Mouse (Mus musculus): ENCODE results near the gene Fryl. TPM values are rescaled to one million over a fixed set of nuclear protein-coding genes. Genes with fewer than 3 reads are reported as not detected.
A peak's percentile ranks its signal among the peaks of the same experiment; 100 is the strongest.

Fryl gene
- total RNA-seq, 2 experiments from 2014 or later = 12.4 to 19.4 TPM

DNA sequence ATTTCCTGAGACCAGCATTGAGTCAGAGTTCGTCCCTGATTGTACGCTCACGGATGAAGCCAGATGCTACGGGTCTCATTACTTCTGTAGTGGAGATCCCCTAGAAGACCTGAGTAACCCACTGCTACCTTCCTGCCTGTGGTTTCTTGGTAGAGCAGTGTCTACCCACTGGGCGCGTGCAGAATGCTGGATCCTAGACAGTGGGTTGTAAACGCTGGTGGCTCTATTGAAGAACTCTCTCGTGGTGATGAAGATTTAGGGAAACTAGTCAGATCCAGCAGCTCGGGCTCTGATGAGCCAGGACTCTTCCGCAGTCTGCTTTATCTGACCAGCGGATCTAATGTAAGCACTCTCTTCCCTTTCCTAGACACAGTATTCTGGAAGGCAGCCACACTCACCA, 121.3 kb downstream of the Fryl start:
- no peak for DNase-seq
- intact Hi-C loops (cut with DNase I) = no loop called here

DNA sequence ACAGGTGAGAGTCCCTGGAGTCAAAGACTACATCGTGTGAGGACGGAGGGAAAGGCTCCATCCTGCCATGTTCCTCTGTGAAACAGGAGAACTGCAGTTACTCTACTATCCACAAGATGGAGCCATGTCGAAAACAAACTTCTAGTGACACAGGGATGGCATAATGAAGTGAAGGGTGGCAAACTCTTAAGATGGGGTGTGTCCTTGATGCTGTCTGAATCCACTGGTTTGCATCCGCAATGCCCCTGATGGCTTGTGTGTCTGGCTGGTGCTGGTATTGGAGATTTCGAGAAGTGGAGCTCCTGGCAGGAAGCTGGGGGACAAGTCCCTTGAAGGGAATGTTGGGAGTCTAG, 122.6 kb downstream of the Fryl start:
- intact Hi-C loops (cut with DNase I) = loop anchor here (2.0 to 5.0 kb wide), 3 partner anchors 123 to 247 kb away; partner anchors contain the start of gene Fryl
- no peak for DNase-seq

DNA sequence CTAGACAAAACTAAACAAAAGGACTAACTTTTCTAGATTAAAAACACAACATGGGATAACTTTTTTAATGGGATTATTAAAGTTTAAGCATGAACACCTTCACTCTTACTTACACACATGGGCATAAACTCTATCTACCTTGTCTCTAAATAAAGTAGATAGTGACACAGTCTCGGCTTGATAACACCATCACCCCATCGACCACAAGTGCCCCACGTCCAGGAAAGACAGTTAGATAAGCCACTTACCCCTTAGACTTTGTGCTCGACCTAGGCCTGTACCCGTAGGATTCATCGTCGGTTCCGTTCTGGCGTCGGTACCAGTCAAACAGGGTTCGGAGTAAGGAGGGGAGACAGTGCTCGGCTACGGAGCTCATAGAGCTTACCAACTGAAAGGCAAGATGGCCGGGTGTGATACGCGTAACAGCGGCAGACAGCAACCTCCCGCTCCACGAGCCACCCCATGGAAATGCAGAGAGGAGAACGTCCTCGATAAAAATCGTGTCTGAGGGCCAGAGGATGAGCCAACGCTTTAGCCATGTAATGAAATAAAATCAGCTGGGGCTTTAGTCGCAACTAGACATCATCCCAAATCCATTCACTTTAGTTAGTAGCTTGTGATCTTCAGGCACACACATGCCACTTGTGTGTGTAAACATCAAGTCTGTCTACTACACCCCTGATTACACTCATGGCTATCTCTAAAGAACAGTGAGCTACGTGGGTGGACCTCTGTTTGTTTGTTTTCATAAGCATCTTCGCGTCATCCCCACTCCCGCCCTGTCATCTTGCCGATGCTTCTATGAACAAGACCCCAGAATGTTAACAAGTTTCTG, 123.2 kb downstream of the Fryl start:
- intact Hi-C loops (cut with DNase I) = loop anchor here (2.0 to 5.0 kb wide), 3 partner anchors 124 to 248 kb away; partner anchors contain the start of gene Fryl
- DNase-seq = no peak

DNA sequence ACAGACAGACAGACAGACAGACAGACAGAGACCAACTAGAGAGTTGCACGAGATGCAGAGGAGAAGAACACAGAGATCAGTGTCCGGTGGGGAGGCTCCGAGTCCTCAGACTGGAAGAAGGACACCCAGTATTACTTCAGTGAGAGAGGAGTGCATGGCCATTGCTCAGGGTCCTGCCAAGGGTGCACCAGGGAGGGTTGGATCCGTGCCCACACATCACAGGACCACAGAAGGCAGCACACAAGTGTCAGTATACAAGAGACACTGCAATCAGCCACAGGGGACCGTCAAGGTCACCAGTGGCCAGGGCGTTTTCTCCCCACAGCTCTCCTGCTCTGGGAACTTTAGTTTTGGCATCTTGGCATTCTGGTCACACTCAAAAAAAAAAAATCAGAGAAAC, 125.4 kb downstream of the Fryl start:
- intact Hi-C loops (cut with DNase I) = loop anchor here (5.0 kb wide), 1 partner anchor 126 kb away; the partner anchor contains the start of gene Fryl
- DNase-seq = no peak

DNA sequence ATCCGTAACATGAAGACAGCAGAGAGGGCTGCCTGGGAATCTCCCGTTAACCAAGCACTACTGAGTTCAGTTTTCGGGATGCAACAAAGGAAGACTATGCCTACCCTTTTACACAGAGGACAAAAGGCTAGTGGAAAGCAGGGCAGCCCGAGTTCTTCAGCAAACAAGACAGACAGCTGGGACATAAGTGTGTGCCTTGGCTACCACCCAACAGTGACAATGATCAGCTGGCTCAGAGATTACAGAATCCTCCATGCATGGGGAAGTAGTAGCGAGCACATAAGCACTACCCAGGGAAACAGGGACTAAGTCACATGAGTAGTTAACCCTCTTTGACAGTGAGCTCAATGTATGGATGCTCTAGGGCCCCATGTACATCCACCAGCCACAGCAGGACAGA, 126.5 kb downstream of the Fryl start:
- DNase-seq = no peak
- intact Hi-C loops (cut with DNase I) = loop anchor here (5.0 kb wide), 1 partner anchor 127 kb away; the partner anchor contains the start of gene Fryl

DNA sequence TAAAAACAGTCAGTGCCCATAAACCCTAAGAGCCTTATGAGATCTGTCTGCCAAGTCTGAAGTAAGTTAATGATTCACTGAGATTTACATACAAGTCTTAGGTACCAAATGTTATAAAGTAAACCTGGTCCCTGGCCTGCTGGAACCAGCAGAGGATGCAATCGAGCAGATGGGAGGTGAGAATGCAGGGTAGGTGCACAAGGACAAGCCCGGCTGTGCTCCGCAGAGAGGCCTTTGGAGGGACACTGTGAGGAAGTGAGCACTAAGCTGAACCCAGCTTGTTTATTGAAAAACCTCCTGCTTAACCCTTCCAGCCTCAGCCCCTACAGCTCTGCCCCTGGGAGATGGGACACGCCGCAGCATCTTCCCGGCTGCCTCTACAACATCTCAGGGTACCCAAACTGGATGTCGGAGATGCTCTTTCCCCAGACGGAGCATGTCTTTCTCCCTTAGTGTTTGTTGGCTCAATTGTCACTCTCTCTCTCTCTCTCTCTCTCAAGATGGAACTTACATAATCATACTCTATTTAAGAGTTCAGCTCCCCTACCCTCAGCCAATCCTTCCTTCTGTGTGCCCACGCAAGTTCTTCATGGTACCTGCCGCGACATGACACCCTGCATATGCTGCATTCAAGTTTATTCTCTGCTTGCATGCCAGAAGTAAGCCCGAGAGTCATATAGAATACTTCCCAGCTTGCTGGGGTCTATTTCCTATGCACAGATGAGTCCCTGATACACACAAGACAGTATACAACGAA, 136.3 kb downstream of the Fryl start:
- no peak for DNase-seq
- intact Hi-C loops (cut with DNase I) = no loop called here

DNA sequence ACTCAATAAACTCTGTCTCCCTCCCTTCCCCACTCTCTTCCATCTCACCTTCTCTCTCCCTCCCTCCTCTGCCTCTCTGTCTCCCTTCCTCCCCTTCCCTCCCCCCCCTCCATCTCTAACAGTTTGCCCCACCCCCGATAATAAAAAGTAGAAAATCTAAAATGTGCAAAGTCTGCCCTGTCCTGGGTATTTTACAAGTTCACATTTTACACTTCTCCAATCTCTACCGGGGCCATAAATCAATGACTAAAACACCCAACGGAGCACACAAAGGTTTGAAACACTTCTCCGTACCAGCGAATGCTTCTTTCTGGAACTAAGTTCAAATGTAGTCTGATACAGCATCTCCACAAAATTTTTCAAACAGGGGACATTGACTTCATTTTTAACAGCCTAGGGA, 136.9 kb downstream of the Fryl start:
- intact Hi-C loops (cut with DNase I) = no loop called here
- no peak for DNase-seq

DNA sequence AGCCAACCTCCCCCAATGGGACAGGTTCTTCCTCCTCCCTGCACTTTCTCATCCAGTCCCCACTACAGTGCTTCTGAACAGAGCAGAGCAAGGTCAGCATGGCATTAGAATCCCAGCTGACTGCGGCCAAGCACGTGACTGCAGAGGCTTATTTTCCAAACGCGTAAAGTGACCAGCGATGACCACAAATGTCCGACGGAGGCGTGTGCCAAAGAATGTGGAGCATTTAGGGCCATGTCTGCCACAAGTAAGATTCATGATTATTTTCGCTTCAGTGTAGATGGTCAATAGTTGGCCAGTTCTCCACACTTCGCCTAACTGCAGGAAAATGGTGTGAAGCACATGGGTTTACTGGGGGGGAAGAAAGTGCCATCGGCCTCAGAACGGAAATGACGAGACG, 137.6 kb downstream of the Fryl start:
- intact Hi-C loops (cut with DNase I) = no loop called here
- no peak for DNase-seq

DNA sequence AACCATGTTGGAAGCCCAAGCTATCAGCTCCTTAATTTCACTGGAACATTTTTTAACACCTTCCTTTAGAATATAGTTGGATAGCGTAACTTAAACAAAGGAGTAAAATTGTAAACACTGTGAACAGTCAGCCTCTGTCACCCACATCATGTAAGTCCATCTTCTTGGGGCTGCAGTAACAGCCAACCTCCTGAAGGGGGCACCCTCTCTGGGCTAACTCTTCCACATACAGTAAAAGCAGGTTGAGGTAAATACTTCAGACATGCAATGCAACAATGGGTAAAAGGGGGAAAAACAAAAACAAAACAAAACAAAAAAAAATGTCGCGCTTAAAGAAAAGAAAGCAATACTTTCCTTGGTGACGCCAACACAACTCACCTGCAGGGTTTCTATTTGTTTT, 141.5 kb downstream of the Fryl start:
- intact Hi-C loops (cut with DNase I) = no loop called here
- DNase-seq = no peak

DNA sequence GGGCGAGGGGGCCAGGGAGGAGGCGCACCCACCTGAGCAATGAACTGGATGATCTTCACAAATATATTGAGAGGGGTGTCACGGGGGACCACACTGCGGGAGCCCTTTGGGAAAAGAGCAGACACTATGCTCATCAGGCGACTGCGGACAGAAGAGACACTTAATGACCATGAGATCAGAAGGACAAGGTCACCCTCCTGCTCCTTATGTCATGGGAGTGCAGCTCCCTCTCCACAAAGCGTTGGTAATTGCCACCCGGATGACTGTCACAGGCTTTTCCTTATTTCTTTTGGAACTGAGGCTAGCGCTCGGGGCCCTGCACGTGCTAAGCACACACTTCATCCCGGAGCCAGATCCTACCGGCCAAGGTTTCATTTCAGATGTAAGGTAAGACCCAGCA, 144.1 kb downstream of the Fryl start:
- DNase-seq = no peak
- intact Hi-C loops (cut with DNase I) = no loop called here

DNA sequence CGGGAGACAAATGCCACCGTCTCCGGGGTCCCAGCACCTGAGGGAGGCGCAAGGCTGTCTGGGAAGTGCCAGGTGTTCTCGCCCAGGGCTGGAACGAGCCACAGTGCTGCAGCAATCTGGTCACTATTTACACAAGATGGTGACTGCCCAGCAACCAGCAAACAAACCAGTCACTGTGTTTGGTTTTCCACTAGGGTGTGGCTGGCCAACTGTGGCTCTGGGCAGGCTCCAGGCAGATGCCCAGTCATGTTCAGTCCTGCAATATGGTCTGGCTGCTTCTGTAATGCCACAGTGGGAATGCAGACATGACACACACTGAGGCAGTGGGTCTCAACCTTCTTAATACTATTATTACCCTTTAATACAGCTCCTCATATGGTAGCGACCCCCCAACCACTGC, 152.8 kb downstream of the Fryl start:
- DNase-seq = no peak
- intact Hi-C loops (cut with DNase I) = no loop called here

DNA sequence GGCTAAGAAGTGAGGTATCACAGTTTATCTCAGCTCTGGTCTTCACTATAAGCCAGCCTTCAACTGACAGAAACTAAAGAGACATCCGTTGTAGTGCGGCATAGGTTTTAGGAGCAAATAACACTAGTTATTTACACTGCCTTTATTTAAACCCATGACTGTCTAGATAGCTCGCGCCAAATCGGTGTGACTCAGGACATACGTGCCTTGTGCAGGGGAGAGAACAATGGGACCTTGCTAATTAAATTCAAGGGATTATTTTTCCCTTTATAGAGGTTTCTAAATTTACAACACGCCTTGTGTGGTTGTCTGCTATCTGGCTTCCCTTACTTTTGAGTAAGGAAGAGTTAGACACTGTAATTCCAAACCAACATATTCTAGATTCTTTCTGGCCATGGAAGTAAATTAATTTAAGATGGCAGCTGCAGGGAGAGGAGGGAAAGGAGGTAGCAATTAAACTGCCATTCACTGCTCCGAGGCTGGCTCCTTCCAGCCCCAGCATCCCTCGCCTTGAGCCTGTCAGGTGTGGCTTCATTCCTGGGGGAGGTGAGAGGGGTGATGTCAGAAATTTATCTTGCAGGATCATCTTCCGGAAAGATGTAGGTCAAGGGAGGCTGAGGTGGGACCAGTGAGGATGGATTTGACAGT, 154.0 kb downstream of the Fryl start:
- intact Hi-C loops (cut with DNase I) = no loop called here
- DNase-seq = no peak

DNA sequence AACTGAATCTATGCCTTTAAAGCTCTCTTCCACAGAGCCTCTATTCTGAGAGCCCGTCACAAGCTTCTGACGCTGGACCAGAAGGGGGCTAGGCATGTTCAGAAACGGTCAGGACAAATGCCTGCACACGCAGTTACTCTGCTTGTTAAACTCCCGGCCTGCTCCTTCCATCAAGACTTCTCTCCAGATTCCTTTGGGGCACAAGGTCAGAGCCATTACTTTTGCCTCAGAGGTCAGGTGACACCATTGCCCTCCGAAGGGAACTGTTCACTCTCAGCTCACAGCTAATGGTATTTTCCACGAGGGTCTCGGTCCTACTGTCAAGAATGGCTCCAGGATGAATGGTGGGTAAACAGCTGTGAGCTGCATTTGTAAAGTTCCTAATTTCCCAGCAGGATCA, 164.2 kb downstream of the Fryl start:
- no peak for DNase-seq
- intact Hi-C loops (cut with DNase I) = no loop called here

DNA sequence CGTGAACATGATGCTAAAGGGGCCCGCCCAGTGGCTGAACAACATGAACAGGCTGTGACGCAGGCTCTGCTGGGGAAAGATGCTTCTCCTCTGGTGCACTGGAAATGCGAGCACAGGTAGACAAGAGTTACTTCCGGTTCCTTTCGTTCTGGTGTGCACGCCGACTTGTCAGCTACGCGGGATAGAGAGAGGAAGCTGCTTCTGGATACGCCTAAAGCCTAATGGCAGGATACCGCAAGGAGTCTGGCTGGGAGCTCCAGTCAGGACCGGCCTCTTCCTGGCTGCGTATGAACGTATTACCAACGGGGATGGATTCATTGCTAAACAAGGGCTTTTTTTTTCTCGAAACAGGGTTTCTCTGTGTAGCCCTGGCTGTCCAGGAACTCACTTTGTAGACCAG, 167.3 kb downstream of the Fryl start:
- no peak for DNase-seq
- intact Hi-C loops (cut with DNase I) = no loop called here

DNA sequence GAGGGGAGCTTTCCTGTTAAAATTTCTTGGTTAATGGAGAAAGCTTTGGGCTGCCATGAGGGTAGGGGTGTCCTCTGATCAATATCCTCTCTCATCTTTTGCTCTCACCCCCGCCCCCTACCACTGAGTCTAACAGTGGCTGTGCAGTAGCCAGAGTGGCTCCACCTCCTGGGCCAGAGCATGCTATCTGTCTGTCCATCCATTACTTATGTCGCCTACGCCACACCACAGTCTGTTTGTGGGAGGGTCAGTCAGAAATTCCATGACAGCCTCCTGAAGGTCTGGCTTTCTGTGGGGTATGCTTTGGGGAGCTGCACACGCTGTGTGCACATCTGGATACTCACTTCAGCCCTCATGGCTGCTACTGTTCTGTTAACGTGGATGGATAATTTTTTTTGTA, 174.9 kb downstream of the Fryl start:
- no peak for DNase-seq
- intact Hi-C loops (cut with DNase I) = no loop called here

DNA sequence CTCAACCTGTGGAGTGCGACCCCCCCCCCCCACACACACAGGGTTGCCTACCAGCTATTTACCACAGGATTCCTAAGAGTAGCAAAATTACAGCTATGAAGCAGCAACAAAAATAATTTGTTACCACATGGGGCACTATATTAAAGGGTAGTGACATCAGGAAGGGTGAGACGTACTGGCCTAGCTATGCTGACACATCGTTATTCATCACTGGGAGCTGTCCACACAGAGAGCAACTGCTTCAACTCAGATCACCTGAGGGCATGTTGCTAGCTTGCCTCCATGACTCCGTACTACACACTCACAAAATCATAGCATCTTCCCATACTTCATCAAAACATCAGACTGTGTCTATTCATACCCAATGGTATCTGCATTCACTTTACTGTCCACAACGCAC, 176.6 kb downstream of the Fryl start:
- intact Hi-C loops (cut with DNase I) = no loop called here
- no peak for DNase-seq

DNA sequence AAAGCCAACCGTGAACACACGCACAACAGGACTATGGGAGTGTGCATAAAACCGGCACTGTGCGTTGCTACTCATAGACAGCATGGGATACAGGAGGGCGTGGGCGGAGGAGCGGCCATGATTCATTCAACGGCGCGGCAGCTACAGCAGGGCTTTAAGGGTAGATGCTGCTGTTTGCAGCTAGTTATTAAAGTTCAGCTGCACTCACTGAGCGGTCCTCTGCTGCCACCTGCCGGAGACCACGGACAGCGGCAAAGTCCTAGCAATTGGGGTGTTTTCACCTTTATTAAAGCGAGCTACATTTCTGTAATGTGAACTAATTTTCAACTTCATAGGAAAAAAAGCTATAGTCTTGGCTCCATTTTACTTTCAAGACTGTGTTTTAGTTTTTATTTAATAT, 185.1 kb downstream of the Fryl start:
- peak; percentile 49 to 67 for DNase-seq

DNA sequence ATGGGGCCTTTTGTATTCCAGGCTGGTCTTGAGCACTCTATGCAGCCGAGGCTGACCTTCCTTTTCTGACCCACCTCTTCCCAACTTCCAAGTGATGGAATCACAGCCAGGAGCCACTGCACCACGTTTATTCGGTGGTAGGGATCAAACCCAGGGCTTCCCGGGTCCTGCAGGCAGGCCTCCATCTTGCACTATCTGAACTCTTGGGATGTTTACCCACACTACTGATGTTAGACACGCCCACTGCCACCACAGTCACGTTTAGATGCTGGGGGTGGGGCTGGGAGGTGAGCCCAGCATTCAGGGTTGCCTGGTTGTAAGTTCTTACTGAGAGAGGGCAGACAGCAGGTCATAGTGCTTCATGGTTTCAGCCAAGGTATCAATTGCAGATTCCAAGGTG, 189.5 kb downstream of the Fryl start:
- intact Hi-C loops (cut with DNase I) = no loop called here
- no peak for DNase-seq

More for the DNA sequence above, 185.1 kb downstream of the Fryl start:
- intact Hi-C loops (cut with DNase I) = loop anchor here (5.0 kb wide), 1 partner anchor 179 kb away; no protein-coding TSS in a partner anchor

DNA sequence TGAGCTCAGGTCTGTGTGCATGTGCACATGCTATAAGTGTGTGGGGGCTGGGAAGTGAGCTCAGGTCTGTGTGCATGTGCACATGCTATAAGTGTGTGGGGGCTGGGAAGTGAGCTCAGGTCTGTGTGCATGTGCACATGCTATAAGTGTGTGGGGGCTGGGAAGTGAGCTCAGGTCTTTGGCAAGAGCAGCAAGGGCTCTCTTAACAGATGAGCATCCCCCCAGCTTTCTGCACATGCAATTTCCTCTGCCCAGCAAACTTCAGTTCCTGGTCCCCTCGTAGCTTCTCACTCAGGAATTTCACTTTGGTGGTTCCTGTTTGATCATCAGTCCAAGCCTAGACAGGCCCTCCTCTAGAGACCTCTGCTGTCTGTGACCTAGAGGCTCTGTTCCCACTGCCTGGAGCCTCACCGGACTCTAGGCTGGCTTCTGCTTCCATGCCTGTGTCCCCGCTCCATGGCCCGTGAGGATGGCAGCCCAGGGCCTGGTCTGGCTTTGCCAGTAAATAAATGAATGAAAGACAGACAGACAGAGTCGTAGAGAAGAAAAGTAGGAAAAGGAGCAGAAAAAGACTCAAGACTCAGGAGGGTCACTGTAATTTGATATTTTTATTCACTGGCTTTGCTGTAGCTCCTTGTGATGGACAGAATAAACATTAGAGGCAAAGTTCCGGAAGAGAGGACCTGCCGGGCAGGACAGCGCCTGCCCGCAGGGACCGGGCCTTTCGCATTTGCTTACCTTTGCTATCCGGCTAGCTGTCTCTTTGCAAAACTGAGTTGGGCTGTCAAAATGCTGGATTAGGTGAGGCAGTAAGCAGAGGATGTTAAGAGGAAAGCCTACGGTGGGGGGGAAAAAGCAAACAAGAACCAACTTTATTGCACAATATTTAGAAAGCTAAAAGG, 192.4 kb downstream of the Fryl start:
- intact Hi-C loops (cut with DNase I) = no loop called here
- DNase-seq = no peak

DNA sequence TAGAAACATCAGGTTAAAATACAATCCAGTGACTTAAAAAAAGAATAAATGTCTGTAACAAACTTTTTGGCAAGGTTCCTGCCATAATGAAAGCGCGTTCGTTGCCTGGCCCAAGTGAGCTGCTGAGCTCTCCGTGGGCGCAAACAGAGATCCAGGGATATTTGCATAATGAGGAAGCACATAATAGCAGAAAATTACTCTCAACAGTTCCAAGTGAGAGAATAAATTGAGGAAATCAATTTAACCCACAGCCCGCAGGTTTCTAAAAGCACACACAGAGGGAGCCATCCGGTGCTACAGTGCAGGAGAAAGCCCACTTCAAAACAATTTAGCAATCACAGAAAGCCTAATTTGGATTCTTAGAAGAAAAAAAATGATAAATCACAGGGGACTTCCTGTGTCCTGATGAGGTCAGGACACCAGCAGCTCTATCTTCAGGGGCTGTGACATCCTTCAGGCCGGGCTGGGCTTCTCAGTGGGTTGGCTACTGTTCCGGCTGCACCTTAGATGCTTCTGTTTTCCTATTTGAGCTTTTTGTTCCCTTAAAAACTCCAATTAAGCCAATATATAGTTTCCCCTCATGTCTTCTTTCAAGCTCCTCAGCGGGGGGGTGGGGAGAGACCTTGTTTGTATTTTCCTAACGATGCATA, 194.8 kb downstream of the Fryl start:
- no peak for DNase-seq
- intact Hi-C loops (cut with DNase I) = no loop called here
